Mouse (Mus musculus): ENCODE measurements around the gene Nid2. TPM values are rescaled to one million over a fixed set of nuclear protein-coding genes. Genes with fewer than 3 reads are reported as not detected.
A peak's percentile ranks its signal among the peaks of the same experiment; 100 is the strongest.

The Nid2 gene
- 1.9 TPM for polyA plus RNA-seq (2021)

GRCm38 (mm10) chr14:19751025-19751771 is at the start of gene Nid2:
Gene Nid2 (plus strand): TSS chr14:19751265.
- POLR2A ChIA-PET: no interaction called here
- TF ChIP-seq CTCF (IDR thresholded peaks at IDR 0.05): no peak

GRCm38 (mm10) chr14:19701546-19701945 is 49.5 kb upstream of the Nid2 start:
- POLR2A ChIA-PET: no interaction called here
- no peak for TF ChIP-seq CTCF (IDR thresholded peaks at IDR 0.05)
- H3K27me3 ChIP-seq: peaks cover 13% of the 10 kb centered on the region
- CTCF ChIA-PET: no interaction called here
- DNase-seq (ENCODE audit: low read depth, low spot score) (no peak), ATAC-seq (no peak)
- in situ Hi-C loops (cut with MboI; ENCODE audit: low pct_unique_long_range_greater_than_20kb): loop anchor here (5.0 to 10.0 kb wide), 3 partner anchors 253 to 563 kb away; partner anchors contain the start of gene Kcnk16

More at GRCm38 (mm10) chr14:19751025-19751771, at the start of gene Nid2:
- no peaks in the 10 kb centered on the region for H3K27me3 ChIP-seq
- CTCF ChIA-PET: interaction anchor here (0.7 to 1.2 kb wide), 2 partner anchors 44 to 56 kb away, joined by 3 read pairs; no protein-coding TSS in a partner anchor
- DNase-seq (ENCODE audit: low read depth, low spot score): no peak
- in situ Hi-C loops (cut with MboI; ENCODE audit: low pct_unique_long_range_greater_than_20kb): no loop called here
- no peak for ATAC-seq

- peaks cover 3% of the 10 kb centered on the region for H3K27me3 ChIP-seq
- DNase-seq (ENCODE audit: low read depth, low spot score) (no peak), ATAC-seq (peak; percentile 51)
- CTCF ChIA-PET: interaction anchor here (3.4 kb wide), 1 partner anchor 112 kb away, joined by 18 read pairs; no protein-coding TSS in a partner anchor
- peak; percentile 76 for TF ChIP-seq CTCF (IDR thresholded peaks at IDR 0.05)
- in situ Hi-C loops (cut with MboI; ENCODE audit: low pct_unique_long_range_greater_than_20kb): loop anchor here (5.0 to 10.0 kb wide), 4 partner anchors 42 to 559 kb away; partner anchors contain the start of gene Kcnk16
- POLR2A ChIA-PET: no interaction called here
Observed at GRCm38 (mm10) chr14:19705649-19706048, 45.4 kb upstream of the Nid2 start.

- ATAC-seq: peak; percentile 51
- POLR2A ChIA-PET: no interaction called here
- no peak for DNase-seq (ENCODE audit: low read depth, low spot score)
- in situ Hi-C loops (cut with MboI; ENCODE audit: low pct_unique_long_range_greater_than_20kb): loop anchor here (5.0 to 10.0 kb wide), 4 partner anchors 41 to 558 kb away; partner anchors contain the start of gene Kcnk16
- TF ChIP-seq CTCF (IDR thresholded peaks at IDR 0.05): peak; percentile 96
- CTCF ChIA-PET: interaction anchor here (0.8 to 3.7 kb wide), 20 partner anchors 12 to 368 kb away, joined by 3 to 20 read pairs (median 4); partner anchors contain the start of gene Nid2
- no peaks in the 10 kb centered on the region for H3K27me3 ChIP-seq
Observed at GRCm38 (mm10) chr14:19706454-19706853, 44.6 kb upstream of the Nid2 start.

GRCm38 (mm10) chr14:19706997-19707396 is 44.1 kb upstream of the Nid2 start:
- no peaks in the 10 kb centered on the region for H3K27me3 ChIP-seq
- in situ Hi-C loops (cut with MboI; ENCODE audit: low pct_unique_long_range_greater_than_20kb): loop anchor here (5.0 to 10.0 kb wide), 4 partner anchors 40 to 558 kb away; partner anchors contain the start of gene Kcnk16
- ChIA-PET POLR2A (interaction anchor here (1.0 to 1.5 kb wide), 2 partner anchors 33 to 57 kb away, joined by 3 read pairs; no protein-coding TSS in a partner anchor), CTCF (interaction anchor here (0.8 to 3.7 kb wide), 23 partner anchors 12 to 367 kb away, joined by 3 to 20 read pairs (median 4); partner anchors contain the start of gene Nid2)
- TF ChIP-seq CTCF (IDR thresholded peaks at IDR 0.05): no peak
- ATAC-seq (no peak), DNase-seq (ENCODE audit: low read depth, low spot score) (no peak)

GRCm38 (mm10) chr14:19707721-19708507 is 43.2 kb upstream of the Nid2 start:
- no peak for DNase-seq (ENCODE audit: low read depth, low spot score)
- CTCF ChIA-PET: interaction anchor here (0.9 to 3.7 kb wide), 18 partner anchors 11 to 366 kb away, joined by 3 to 20 read pairs (median 4); no protein-coding TSS in a partner anchor

GRCm38 (mm10) chr14:19709161-19709560 is 41.9 kb upstream of the Nid2 start:
- ATAC-seq (no peak), DNase-seq (ENCODE audit: low read depth, low spot score) (no peak)
- in situ Hi-C loops (cut with MboI; ENCODE audit: low pct_unique_long_range_greater_than_20kb): loop anchor here (5.0 to 10.0 kb wide), 4 partner anchors 38 to 556 kb away; partner anchors contain the start of gene Kcnk16
- no peak for TF ChIP-seq CTCF (IDR thresholded peaks at IDR 0.05)
- H3K27me3 ChIP-seq: no peaks in the 10 kb centered on the region
- POLR2A ChIA-PET: no interaction called here
- CTCF ChIA-PET: interaction anchor here (0.9 to 3.7 kb wide), 7 partner anchors 9 to 110 kb away, joined by 3 to 20 read pairs (median 3); no protein-coding TSS in a partner anchor

More at GRCm38 (mm10) chr14:19707721-19708507, 43.2 kb upstream of the Nid2 start:
- POLR2A ChIA-PET: interaction anchor here (0.6 to 1.5 kb wide), 3 partner anchors 13 to 56 kb away, joined by 3 read pairs; no protein-coding TSS in a partner anchor
- in situ Hi-C loops (cut with MboI; ENCODE audit: low pct_unique_long_range_greater_than_20kb): loop anchor here (5.0 to 10.0 kb wide), 4 partner anchors 39 to 557 kb away; partner anchors contain the start of gene Kcnk16
- H3K27me3 ChIP-seq: no peaks in the 10 kb centered on the region
- TF ChIP-seq CTCF (IDR thresholded peaks at IDR 0.05): no peak
- ATAC-seq: no peak

GRCm38 (mm10) chr14:19711771-19712170 is 39.3 kb upstream of the Nid2 start:
- ATAC-seq (no peak), DNase-seq (ENCODE audit: low read depth, low spot score) (no peak)
- in situ Hi-C loops (cut with MboI; ENCODE audit: low pct_unique_long_range_greater_than_20kb): no loop called here
- POLR2A ChIA-PET: no interaction called here
- CTCF ChIA-PET: interaction anchor here (1.2 to 1.5 kb wide), 2 partner anchors 28 to 128 kb away, joined by 3 to 4 read pairs; no protein-coding TSS in a partner anchor
- H3K27me3 ChIP-seq: no peaks in the 10 kb centered on the region
- TF ChIP-seq CTCF (IDR thresholded peaks at IDR 0.05): no peak

- ATAC-seq: no peak
- ChIA-PET CTCF (interaction anchor here (1.3 to 1.4 kb wide), 2 partner anchors 20 to 99 kb away, joined by 3 read pairs; no protein-coding TSS in a partner anchor), POLR2A (no interaction called here)
- H3K27me3 ChIP-seq: no peaks in the 10 kb centered on the region
- no peak for DNase-seq (ENCODE audit: low read depth, low spot score)
- TF ChIP-seq CTCF (IDR thresholded peaks at IDR 0.05): no peak
- in situ Hi-C loops (cut with MboI; ENCODE audit: low pct_unique_long_range_greater_than_20kb): no loop called here
Observed at GRCm38 (mm10) chr14:19713067-19713466, 38.0 kb upstream of the Nid2 start.

- ChIA-PET CTCF (interaction anchor here (1.1 to 2.6 kb wide), 2 partner anchors 11 to 13 kb away, joined by 3 to 11 read pairs; no protein-coding TSS in a partner anchor), POLR2A (no interaction called here)
- no peak for TF ChIP-seq CTCF (IDR thresholded peaks at IDR 0.05)
- no peaks in the 10 kb centered on the region for H3K27me3 ChIP-seq
- ATAC-seq (no peak), DNase-seq (ENCODE audit: low read depth, low spot score) (no peak)
- in situ Hi-C loops (cut with MboI; ENCODE audit: low pct_unique_long_range_greater_than_20kb): no loop called here
Observed at GRCm38 (mm10) chr14:19719077-19719476, 32.0 kb upstream of the Nid2 start.
